Comparison of ENCODE assay signal across 8 mouse cellular contexts in the genomic region with DNA sequence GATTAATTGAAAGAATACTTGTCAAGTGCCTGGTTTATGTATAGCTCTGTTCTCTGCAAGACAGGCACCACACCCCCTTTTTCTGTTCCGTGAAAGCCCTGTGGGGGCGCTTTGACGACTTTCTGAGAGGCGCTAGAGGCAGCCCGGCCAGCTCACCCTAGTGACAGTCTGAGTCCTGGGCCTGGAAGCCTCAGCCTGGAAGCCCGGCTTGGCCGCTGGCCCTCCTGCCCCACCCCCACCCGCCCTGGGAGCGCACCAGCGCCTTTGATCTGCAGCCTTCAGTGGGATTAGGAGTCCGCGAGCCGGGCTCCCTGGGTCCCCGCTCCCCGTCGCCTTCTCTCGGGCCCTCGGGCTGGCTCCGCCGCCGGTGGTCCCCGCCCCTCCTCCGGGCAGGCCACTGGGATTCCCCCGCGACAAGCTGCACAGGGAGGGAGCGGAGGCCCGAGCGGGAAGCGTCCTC. TPM values are rescaled to one million over a fixed set of nuclear protein-coding genes. Genes with fewer than 3 reads are reported as not detected.
DNase-seq lines count a peak whose midpoint lies in the region; ATAC-seq and TF ChIP-seq lines count a peak whose summit lies in the region.

No protein-coding gene starts in this region.

- peak overlapping the region; percentile 55 for H3K9ac ChIP-seq in embryonic facial prominence, embryonic 12.5 days
- peak overlapping the region; percentile 42 for H3K9ac ChIP-seq in midbrain, embryonic 12.5 days (replicated peaks)

- peak; percentile 73 for ATAC-seq in embryonic facial prominence, embryonic 12.5 days (ENCODE audit: insufficient number of reproducible peaks, insufficient read depth, low FRiP score, low TSS enrichment)
- peak; percentile 86 for ATAC-seq in midbrain, embryonic 12.5 days (ENCODE audit: low FRiP score, low read depth)

- TF ChIP-seq CTCF in kidney, adult 2 months (conservative IDR thresholded peaks at IDR 0.05; ENCODE audit: insufficient read depth, insufficient read length, low read depth, low read length), result peak; percentile 51

- H3K27ac ChIP-seq in embryonic facial prominence, embryonic 12.5 days, result peak overlapping the region; percentile 87
- no peak overlapping the region for H3K27ac ChIP-seq in kidney, adult 2 months (ENCODE audit: insufficient read depth, low read depth, low read length)
- H3K27ac ChIP-seq in limb, embryonic 10.5 days, result peak overlapping the region; percentile 92
- H3K27ac ChIP-seq in midbrain, embryonic 12.5 days (replicated peaks), result peak overlapping the region; percentile 16

- no peaks in the 10 kb centered on the region for H3K27me3 ChIP-seq in embryonic facial prominence, embryonic 12.5 days
- H3K27me3 ChIP-seq in kidney, adult 2 months (replicated peaks; ENCODE audit: control insufficient read depth, insufficient read depth, low read length), result no peaks in the 10 kb centered on the region
- H3K27me3 ChIP-seq in limb, embryonic 10.5 days (ENCODE audit: low read depth, poor library complexity, severe bottlenecking), result peaks cover 56% of the 10 kb centered on the region
- H3K27me3 ChIP-seq in midbrain, embryonic 12.5 days, result peaks cover 84% of the 10 kb centered on the region

- under 1% methylated on average over 29 of the region's 29 CpGs for WGBS in embryonic facial prominence, embryonic 12.5 days
- under 1% methylated on average over 29 of the region's 29 CpGs for WGBS in kidney, adult 2 months
- WGBS in limb, embryonic 10.5 days, result under 1% methylated on average over 29 of the region's 29 CpGs
- 0% methylated on average over 28 of the region's 29 CpGs for WGBS in midbrain, embryonic 12.5 days

- H3K4me2 ChIP-seq in embryonic facial prominence, embryonic 12.5 days (replicated peaks), result peak overlapping the region; percentile 77
- peak overlapping the region; percentile 72 for H3K4me2 ChIP-seq in midbrain, embryonic 12.5 days (replicated peaks)

- peaks cover 61% of the 10 kb centered on the region for H3K4me1 ChIP-seq in embryonic facial prominence, embryonic 12.5 days
- H3K4me1 ChIP-seq in kidney, adult 2 months (ENCODE audit: control insufficient read depth, insufficient read depth, low read length), result 0 out of 2 replicates have a peak, but pooled peaks cover 3% of the 10 kb centered on the region
- H3K4me1 ChIP-seq in limb, embryonic 10.5 days, result peaks cover 84% of the 10 kb centered on the region
- peaks cover 43% of the 10 kb centered on the region for H3K4me1 ChIP-seq in midbrain, embryonic 12.5 days

- peak; percentile 95 for DNase-seq in 3T3-L1 (ENCODE audit: low read depth, low spot score)
- DNase-seq in adrenal gland, postnatal 36 days, result peak; percentile 87 to 90
- DNase-seq in heart, adult 8-10 months (ENCODE audit: low spot score), result peak; percentile 85
- DNase-seq in kidney, adult 2 months, result peak; percentile 88
- peak; percentile 88 for DNase-seq in limb, embryonic 10.5 days (ENCODE audit: low spot score)
- DNase-seq in spleen, adult 18-20 months, result peak; percentile 38 to 62

- H3K36me3 ChIP-seq in embryonic facial prominence, embryonic 12.5 days, result no peaks in the 10 kb centered on the region
- H3K36me3 ChIP-seq in kidney, adult 2 months (ENCODE audit: control insufficient read depth, insufficient read depth, low read length), result no peaks in the 10 kb centered on the region
- no peaks in the 10 kb centered on the region for H3K36me3 ChIP-seq in limb, embryonic 10.5 days
- no peaks in the 10 kb centered on the region for H3K36me3 ChIP-seq in midbrain, embryonic 12.5 days

- TF ChIP-seq POLR2A in kidney, adult 2 months (IDR thresholded peaks at IDR 0.05; ENCODE audit: low read depth, low read length), result no peak

- H3K4me3 ChIP-seq in embryonic facial prominence, embryonic 12.5 days, result peak overlapping the region; percentile 37
- peak overlapping the region; percentile 44 for H3K4me3 ChIP-seq in kidney, adult 2 months (ENCODE audit: insufficient read depth, low read depth, low read length)
- peak overlapping the region; percentile 60 for H3K4me3 ChIP-seq in limb, embryonic 10.5 days
- H3K4me3 ChIP-seq in midbrain, embryonic 12.5 days, result peak overlapping the region; percentile 40

- H3K9me3 ChIP-seq in embryonic facial prominence, embryonic 12.5 days, result no peaks in the 10 kb centered on the region
- H3K9me3 ChIP-seq in limb, embryonic 10.5 days (replicated peaks), result no peaks in the 10 kb centered on the region
- no peaks in the 10 kb centered on the region for H3K9me3 ChIP-seq in midbrain, embryonic 12.5 days

RNA-seq across cellular contexts. Expression of gene Ephb3, which starts 41.4 kb away (rescaled TPM):
- 1 to 10 TPM; 1.2 to 1.3 TPM for total RNA-seq in adrenal gland, postnatal 36 days (2021)
- 76.1 and 79.7 TPM in 2 replicates for polyA plus RNA-seq in embryonic facial prominence, embryonic 12.5 days (2016; fragmentation: Nextera tagmentation; extraction: Ambion mirVana)
- total RNA-seq in heart, adult 8-10 months (2022), result 10 to 100 TPM in 2 of 4 experiments, 1 to 10 TPM in 2; 7.1 to 10.0 (median 8.8) TPM
- polyA plus RNA-seq in kidney, adult 2 months (2012; rRNA removed), result 5.5 and 6.8 TPM in 2 replicates
- polyA plus RNA-seq in limb, embryonic 10.5 days (2016; fragmentation: Nextera tagmentation; extraction: Ambion mirVana), result 31.0 and 48.3 TPM in 2 replicates
- polyA plus RNA-seq in midbrain, embryonic 12.5 days (2016; fragmentation: Nextera tagmentation; extraction: Ambion mirVana), result 23.6 and 24.2 TPM in 2 replicates
